Comparison of ENCODE assay signal across 25 mouse cellular contexts in genomic region chr2:113845081-113845480, GRCm38 (mm10). TPM values are rescaled to one million over a fixed set of nuclear protein-coding genes. Genes with fewer than 3 reads are reported as not detected.
DNase-seq lines count a peak whose midpoint lies in the region; ATAC-seq and TF ChIP-seq lines count a peak whose summit lies in the region.
"Had no signal": no experiment of that assay in that cellular context is flagged by ENCODE, and none has a peak within 500 bp of the region (broad histone marks: within the 10 kb centered on the region; RNA-seq: fewer than 3 reads in every experiment).

No protein-coding gene starts in this region.

- H3K27ac ChIP-seq in kidney, embryonic 15.5 days: no peak overlapping the region
- no peak overlapping the region for H3K27ac ChIP-seq in liver, embryonic 14.5 days
- no peak overlapping the region for H3K27ac ChIP-seq in liver, embryonic 12.5 days
- no peak overlapping the region; the same call in 1 of the 2 replicates for H3K27ac ChIP-seq in lung, embryonic 14.5 days (ENCODE audit: low read depth)
- 0 out of 2 replicates have a peak overlapping the region, but pooled peaks have one; percentile 5 for H3K27ac ChIP-seq in lung, embryonic 16.5 days (ENCODE audit: low read length)
- H3K27ac ChIP-seq: embryonic facial prominence, embryonic 10.5 days; embryonic facial prominence, embryonic 12.5 days; forebrain, embryonic 13.5 days had no signal

- H3K9ac ChIP-seq in kidney, embryonic 15.5 days: no peak overlapping the region
- no peak overlapping the region for H3K9ac ChIP-seq in liver, embryonic 14.5 days (replicated peaks)
- H3K9ac ChIP-seq in liver, embryonic 12.5 days: no peak overlapping the region
- H3K9ac ChIP-seq in lung, embryonic 14.5 days: no peak overlapping the region
- H3K9ac ChIP-seq in lung, embryonic 16.5 days (ENCODE audit: low read length): no peak overlapping the region
- H3K9ac ChIP-seq: embryonic facial prominence, embryonic 12.5 days had no signal

- H3K27me3 ChIP-seq in kidney, embryonic 15.5 days: no peaks in the 10 kb centered on the region
- H3K27me3 ChIP-seq in liver, embryonic 14.5 days (ENCODE audit: control insufficient read depth, insufficient read depth, low read length): no peaks in the 10 kb centered on the region
- H3K27me3 ChIP-seq in liver, embryonic 12.5 days (replicated peaks): no peaks in the 10 kb centered on the region
- no peaks in the 10 kb centered on the region for H3K27me3 ChIP-seq in lung, embryonic 14.5 days (ENCODE audit: insufficient read depth, low read length)
- no peaks in the 10 kb centered on the region for H3K27me3 ChIP-seq in lung, embryonic 16.5 days (ENCODE audit: control insufficient read depth, insufficient read depth, low read depth, low read length)
- H3K27me3 ChIP-seq: CH12.LX; embryonic facial prominence, embryonic 12.5 days; forebrain, embryonic 13.5 days; Patski had no signal

- no peak for DNase-seq in kidney, postnatal 10 days
- DNase-seq in liver, embryonic 14.5 days (ENCODE audit: low read depth in 3 of 3, low spot score in 3 of 3): no peak
- peak; percentile 53 for DNase-seq in lung, embryonic 14.5 days
- DNase-seq in lung, postnatal 14 days: no peak
- no peak for DNase-seq in lung, adult 2 months
- DNase-seq: adrenal gland, adult 8-10 months; adrenal gland, postnatal 14 days; adrenal gland, postnatal 36 days; B cell, adult 2 months; cerebellum, adult 11-12 months; cerebellum, adult 2 months; cerebellum, adult 9-10 months; cerebellum, postnatal 10 days; cerebellum, postnatal 25 days had no signal

- H3K4me3 ChIP-seq in kidney, embryonic 15.5 days (replicated peaks): no peak overlapping the region
- no peak overlapping the region for H3K4me3 ChIP-seq in liver, embryonic 14.5 days (ENCODE audit: insufficient read depth in 1 of 2, low read depth in 2 of 2, low read length in 2 of 2)
- H3K4me3 ChIP-seq in liver, embryonic 12.5 days: no peak overlapping the region
- H3K4me3 ChIP-seq in lung, embryonic 14.5 days (ENCODE audit: low read depth, low read length): no peak overlapping the region
- H3K4me3 ChIP-seq in lung, embryonic 16.5 days (ENCODE audit: low read length): no peak overlapping the region; the same call in 1 of the 2 replicates
- H3K4me3 ChIP-seq in lung, adult 2 months (replicated peaks; ENCODE audit: extremely low read depth, low read depth, low read length): no peak overlapping the region
- H3K4me3 ChIP-seq: embryonic facial prominence, embryonic 10.5 days; embryonic facial prominence, embryonic 12.5 days; forebrain, embryonic 13.5 days had no signal

- no peak for TF ChIP-seq POLR2A in lung, adult 2 months (IDR thresholded peaks at IDR 0.05; ENCODE audit: borderline replicate concordance, extremely low read depth, low read depth, low read length)

- no peak for TF ChIP-seq EP300 in liver, embryonic 14.5 days (IDR thresholded peaks at IDR 0.05; ENCODE audit: low read depth)

- H3K9me3 ChIP-seq in kidney, embryonic 15.5 days (replicated peaks): no peaks in the 10 kb centered on the region
- no peaks in the 10 kb centered on the region for H3K9me3 ChIP-seq in liver, embryonic 14.5 days (ENCODE audit: control insufficient read depth, low read length)
- H3K9me3 ChIP-seq in liver, embryonic 12.5 days (replicated peaks): no peaks in the 10 kb centered on the region
- H3K9me3 ChIP-seq in lung, embryonic 14.5 days (ENCODE audit: low read depth, low read length): no peaks in the 10 kb centered on the region
- no peaks in the 10 kb centered on the region for H3K9me3 ChIP-seq in lung, embryonic 16.5 days (ENCODE audit: control insufficient read depth, low read length)
- H3K9me3 ChIP-seq: embryonic facial prominence, embryonic 10.5 days; embryonic facial prominence, embryonic 12.5 days; forebrain, embryonic 13.5 days; G1E had no signal

- peaks cover 42% of the 10 kb centered on the region for H3K36me3 ChIP-seq in kidney, embryonic 15.5 days
- H3K36me3 ChIP-seq in liver, embryonic 14.5 days (replicated peaks; ENCODE audit: control insufficient read depth, insufficient read depth, low read depth): peaks cover 39% of the 10 kb centered on the region
- peaks cover 60% of the 10 kb centered on the region for H3K36me3 ChIP-seq in liver, embryonic 12.5 days
- peaks cover 43% of the 10 kb centered on the region for H3K36me3 ChIP-seq in lung, embryonic 14.5 days (ENCODE audit: insufficient read depth)
- H3K36me3 ChIP-seq in lung, embryonic 16.5 days (ENCODE audit: control insufficient read depth, insufficient read depth, low read length): peaks cover 17% of the 10 kb centered on the region

- no peak for ATAC-seq in kidney, embryonic 15.5 days (replicated peaks; ENCODE audit: low FRiP score)
- no peak for ATAC-seq in liver, embryonic 14.5 days (ENCODE audit: insufficient read depth)
- no peak for ATAC-seq in liver, embryonic 12.5 days
- ATAC-seq in lung, embryonic 14.5 days (ENCODE audit: insufficient read depth): no peak
- no peak for ATAC-seq in lung, embryonic 16.5 days (ENCODE audit: low read depth)
- ATAC-seq: activated CD4-positive, CD25-positive, alpha-beta regulatory T cell, adult 4 months; CD4-positive, CD25-positive, alpha-beta regulatory T cell, adult 4 months; forebrain, embryonic 13.5 days; Patski had no signal

- peaks cover 27% of the 10 kb centered on the region for H3K4me1 ChIP-seq in kidney, embryonic 15.5 days
- H3K4me1 ChIP-seq in liver, embryonic 14.5 days (replicated peaks; ENCODE audit: control insufficient read depth in 2 of 2, insufficient read depth in 2 of 2, low read length in 1 of 2): peaks cover 10 to 14% of the 10 kb centered on the region in 2 experiments
- peaks cover 27% of the 10 kb centered on the region for H3K4me1 ChIP-seq in liver, embryonic 12.5 days
- H3K4me1 ChIP-seq in lung, embryonic 14.5 days (ENCODE audit: insufficient read depth): peaks cover 7% of the 10 kb centered on the region; the same call in 1 of the 2 replicates
- peaks cover 28% of the 10 kb centered on the region for H3K4me1 ChIP-seq in lung, embryonic 16.5 days (replicated peaks; ENCODE audit: control insufficient read depth, insufficient read depth, low read length)
- peaks cover 2% of the 10 kb centered on the region; the same call in 1 of the 2 replicates for H3K4me1 ChIP-seq in lung, adult 2 months (ENCODE audit: control insufficient read depth, insufficient read depth, low read length)

- WGBS in kidney, embryonic 15.5 days: 61% methylated on average over 4 of the region's 4 CpGs
- 80% methylated on average over 4 of the region's 4 CpGs for WGBS in liver, embryonic 14.5 days (ENCODE audit: insufficient replicate concordance)
- 80% methylated on average over 4 of the region's 4 CpGs for WGBS in liver, embryonic 12.5 days (ENCODE audit: insufficient replicate concordance)
- 46% methylated on average over 4 of the region's 4 CpGs for WGBS in lung, embryonic 14.5 days
- 36% methylated on average over 4 of the region's 4 CpGs for WGBS in lung, embryonic 16.5 days
- 45% methylated on average over 4 of the region's 4 CpGs for WGBS in lung, adult 2 months

- H3K4me2 ChIP-seq in kidney, embryonic 15.5 days: peak overlapping the region; percentile 79; the same call in 1 of the 2 replicates
- 0 out of 2 replicates have a peak overlapping the region, but pooled peaks have one; percentile 95 for H3K4me2 ChIP-seq in liver, embryonic 14.5 days (ENCODE audit: low read depth)
- no peak overlapping the region for H3K4me2 ChIP-seq in liver, embryonic 12.5 days
- peak overlapping the region; percentile 83; the same call in 1 of the 2 replicates for H3K4me2 ChIP-seq in lung, embryonic 14.5 days
- peak overlapping the region; percentile 5; the same call in 1 of the 2 replicates for H3K4me2 ChIP-seq in lung, embryonic 16.5 days (ENCODE audit: low read depth, low read length)

- TF ChIP-seq CTCF in liver, embryonic 14.5 days (IDR thresholded peaks at IDR 0.05; ENCODE audit: low read depth): no peak
- TF ChIP-seq CTCF in lung, embryonic 14.5 days (IDR thresholded peaks at IDR 0.05; ENCODE audit: low read depth): no peak
- TF ChIP-seq CTCF in lung, adult 2 months (IDR thresholded peaks at IDR 0.05; ENCODE audit: insufficient read depth, low read length): no peak

RNA-seq across cellular contexts. Expression of gene Arhgap11a, which starts 3.4 kb away (rescaled TPM):
- polyA plus RNA-seq in kidney, embryonic 15.5 days (2015; fragmentation: Nextera tagmentation; extraction: Ambion mirVana): 29.0 and 29.9 TPM in 2 replicates
- polyA plus RNA-seq in liver, embryonic 14.5 days (2012; rRNA removed): 9.3 and 14.4 TPM in 2 replicates
- 3.6 and 3.9 TPM in 2 replicates for polyA plus RNA-seq in liver, embryonic 14.5 days (2014; fragmentation: Nextera tagmentation; extraction: Ambion mirVana)
- 29.7 and 31.2 TPM in 2 replicates for polyA plus RNA-seq in liver, embryonic 12.5 days (2016; fragmentation: Nextera tagmentation; extraction: Ambion mirVana)
- 5.2 and 6.0 TPM in 2 replicates for polyA plus RNA-seq in lung, embryonic 14.5 days (2014; fragmentation: Nextera tagmentation; extraction: Ambion mirVana)
- polyA plus RNA-seq in lung, embryonic 16.5 days (2015; fragmentation: Nextera tagmentation; extraction: Ambion mirVana): 26.7 and 28.3 TPM in 2 replicates
- polyA plus RNA-seq in lung, adult 2 months (2012; rRNA removed): 0.60 and 1.2 TPM in 2 replicates

RNA-seq across cellular contexts. Expression of gene Scg5, which starts 16.2 kb away (rescaled TPM):
- polyA plus RNA-seq in kidney, embryonic 15.5 days (2015; fragmentation: Nextera tagmentation; extraction: Ambion mirVana): 5.2 and 8.6 TPM in 2 replicates
- polyA plus RNA-seq in liver, embryonic 14.5 days (2012; rRNA removed): 0.13 TPM in 2 replicates
- not detected in 2 replicates for polyA plus RNA-seq in liver, embryonic 14.5 days (2014; fragmentation: Nextera tagmentation; extraction: Ambion mirVana)
- not detected in 2 replicates for polyA plus RNA-seq in liver, embryonic 12.5 days (2016; fragmentation: Nextera tagmentation; extraction: Ambion mirVana)
- polyA plus RNA-seq in lung, embryonic 14.5 days (2014; fragmentation: Nextera tagmentation; extraction: Ambion mirVana): 0.30 and 0.57 TPM in 2 replicates
- polyA plus RNA-seq in lung, embryonic 16.5 days (2015; fragmentation: Nextera tagmentation; extraction: Ambion mirVana): 1.0 and 2.2 TPM in 2 replicates
- 0.49 and 0.57 TPM in 2 replicates for polyA plus RNA-seq in lung, adult 2 months (2012; rRNA removed)
- polyA plus RNA-seq: G1E had no signal
